Mouse (Mus musculus): ENCODE measurements around the gene Aoc3. TPM values are rescaled to one million over a fixed set of nuclear protein-coding genes. Genes with fewer than 3 reads are reported as not detected.
A peak's percentile ranks its signal among the peaks of the same experiment; 100 is the strongest.
"Not testable (repeated sequence)": the region's sequence is repeated elsewhere in the genome, so short reads cannot be mapped to it uniquely, and the experiment has no call there.

The Aoc3 gene
- polyA plus RNA-seq, 1 experiment from 2014 or later = 1.4 TPM

GRCm38 (mm10) chr11:101328941-101329635 is 1.3 kb upstream of the Aoc3 start:
- Histone ChIP-seq H3K27ac (replicated peaks in 1 of 2; ENCODE audit: control insufficient read depth in 1 of 2, insufficient read depth in 1 of 2, low read depth in 2 of 2, low read length in 2 of 2) (peak overlapping the region; percentile 9 to 35; a peak in 1 of 4 replicates), H3K4me2 (ENCODE audit: low read length) (no peak overlapping the region), H3K36me3 (ENCODE audit: control insufficient read depth, insufficient read depth, low read length) (peaks cover 19% of the 10 kb centered on the region), H3K4me1 (ENCODE audit: control insufficient read depth in 2 of 2, insufficient read depth in 2 of 2, low read length in 2 of 2) (peaks cover 7 to 12% of the 10 kb centered on the region in 2 experiments), H3K9ac (ENCODE audit: low read length) (no peak overlapping the region), H3K27me3 (ENCODE audit: control insufficient read depth, insufficient read depth, low read length) (no peaks in the 10 kb centered on the region), H3K4me3 (ENCODE audit: control insufficient read depth in 1 of 2, insufficient read depth in 1 of 2, low read depth in 1 of 2, low read length in 2 of 2) (no peak overlapping the region), H3K9me3 (ENCODE audit: control insufficient read depth, low read length) (no peaks in the 10 kb centered on the region)
- 58% methylated on average over 6 of the region's 6 CpGs for WGBS
- no peak for ATAC-seq (ENCODE audit: insufficient number of reproducible peaks, insufficient read depth, low FRiP score, low read depth)

- not testable (repeated sequence) for H3K9ac ChIP-seq (ENCODE audit: low read length); H3K9me3 ChIP-seq (ENCODE audit: control insufficient read depth, low read length); ATAC-seq (ENCODE audit: insufficient number of reproducible peaks, insufficient read depth, low FRiP score, low read depth); H3K36me3 ChIP-seq (ENCODE audit: control insufficient read depth, insufficient read depth, low read length); H3K4me2 ChIP-seq (ENCODE audit: low read length); H3K27me3 ChIP-seq (ENCODE audit: control insufficient read depth, insufficient read depth, low read length); H3K4me3 ChIP-seq (ENCODE audit: control insufficient read depth in 1 of 2, insufficient read depth in 1 of 2, low read depth in 1 of 2, low read length in 2 of 2)
- 59% methylated on average over 6 of the region's 6 CpGs for WGBS
- H3K4me1 ChIP-seq (ENCODE audit: control insufficient read depth in 2 of 2, insufficient read depth in 2 of 2, low read length in 2 of 2) = peaks cover 7 to 12% of the 10 kb centered on the region in 2 experiments
- H3K27ac ChIP-seq (replicated peaks in 1 of 2; ENCODE audit: control insufficient read depth in 1 of 2, insufficient read depth in 1 of 2, low read depth in 2 of 2, low read length in 2 of 2) = peak overlapping the region; percentile 10; a peak in 1 of 4 replicates
Measured at GRCm38 (mm10) chr11:101330961-101331360, 556 bp downstream of the Aoc3 start.

GRCm38 (mm10) chr11:101332537-101332936 is 2.1 kb downstream of the Aoc3 start:
- ATAC-seq (ENCODE audit: insufficient number of reproducible peaks, insufficient read depth, low FRiP score, low read depth) = no peak
- Histone ChIP-seq H3K9ac (ENCODE audit: low read length) (no peak overlapping the region), H3K27ac (replicated peaks in 1 of 2; ENCODE audit: control insufficient read depth in 1 of 2, insufficient read depth in 1 of 2, low read depth in 2 of 2, low read length in 2 of 2) (no peak overlapping the region), H3K9me3 (ENCODE audit: control insufficient read depth, low read length) (no peaks in the 10 kb centered on the region), H3K4me3 (ENCODE audit: control insufficient read depth in 1 of 2, insufficient read depth in 1 of 2, low read depth in 1 of 2, low read length in 2 of 2) (no peak overlapping the region), H3K4me1 (ENCODE audit: control insufficient read depth in 2 of 2, insufficient read depth in 2 of 2, low read length in 2 of 2) (peaks cover 11 to 14% of the 10 kb centered on the region in 2 experiments), H3K27me3 (ENCODE audit: control insufficient read depth, insufficient read depth, low read length) (no peaks in the 10 kb centered on the region), H3K4me2 (ENCODE audit: low read length) (0 out of 2 replicates have a peak overlapping the region, but pooled peaks have one; percentile 17), H3K36me3 (ENCODE audit: control insufficient read depth, insufficient read depth, low read length) (no peaks in the 10 kb centered on the region)
- 62% methylated on average over 3 of the region's 3 CpGs for WGBS

- H3K4me1 ChIP-seq (ENCODE audit: control insufficient read depth in 2 of 2, insufficient read depth in 2 of 2, low read length in 2 of 2) = peaks cover 10% of the 10 kb centered on the region in 2 experiments
- H3K4me3 ChIP-seq (ENCODE audit: control insufficient read depth in 1 of 2, insufficient read depth in 1 of 2, low read depth in 1 of 2, low read length in 2 of 2) = no peak overlapping the region
- no peaks in the 10 kb centered on the region for H3K36me3 ChIP-seq (ENCODE audit: control insufficient read depth, insufficient read depth, low read length)
- 53% methylated on average over 10 of the region's 10 CpGs for WGBS
- H3K9me3 ChIP-seq (ENCODE audit: control insufficient read depth, low read length) = no peaks in the 10 kb centered on the region
- no peak overlapping the region for H3K27ac ChIP-seq (replicated peaks in 1 of 2; ENCODE audit: control insufficient read depth in 1 of 2, insufficient read depth in 1 of 2, low read depth in 2 of 2, low read length in 2 of 2)
- peak overlapping the region; percentile 12; the same call in 1 of the 2 replicates for H3K4me2 ChIP-seq (ENCODE audit: low read length)
- no peak for ATAC-seq (ENCODE audit: insufficient number of reproducible peaks, insufficient read depth, low FRiP score, low read depth)
- H3K27me3 ChIP-seq (ENCODE audit: control insufficient read depth, insufficient read depth, low read length) = no peaks in the 10 kb centered on the region
- no peak overlapping the region for H3K9ac ChIP-seq (ENCODE audit: low read length)
Measured at GRCm38 (mm10) chr11:101334023-101334422, 3.6 kb downstream of the Aoc3 start.

GRCm38 (mm10) chr11:101334516-101334915 is 4.1 kb downstream of the Aoc3 start:
- no peak for ATAC-seq (ENCODE audit: insufficient number of reproducible peaks, insufficient read depth, low FRiP score, low read depth)
- H3K4me2 ChIP-seq (ENCODE audit: low read length) = no peak overlapping the region

GRCm38 (mm10) chr11:101335685-101336084 is 5.3 kb downstream of the Aoc3 start:
- Histone ChIP-seq H3K27me3 (ENCODE audit: control insufficient read depth, insufficient read depth, low read length) (no peaks in the 10 kb centered on the region), H3K27ac (replicated peaks in 1 of 2; ENCODE audit: control insufficient read depth in 1 of 2, insufficient read depth in 1 of 2, low read depth in 2 of 2, low read length in 2 of 2) (no peak overlapping the region), H3K36me3 (ENCODE audit: control insufficient read depth, insufficient read depth, low read length) (no peaks in the 10 kb centered on the region), H3K4me3 (ENCODE audit: control insufficient read depth in 1 of 2, insufficient read depth in 1 of 2, low read depth in 1 of 2, low read length in 2 of 2) (no peak overlapping the region), H3K4me2 (ENCODE audit: low read length) (no peak overlapping the region), H3K9ac (ENCODE audit: low read length) (no peak overlapping the region), H3K9me3 (ENCODE audit: control insufficient read depth, low read length) (no peaks in the 10 kb centered on the region), H3K4me1 (ENCODE audit: control insufficient read depth in 2 of 2, insufficient read depth in 2 of 2, low read length in 2 of 2) (peaks cover 7% of the 10 kb centered on the region in 2 experiments; a peak in 3 of 4 replicates)
- no peak for ATAC-seq (ENCODE audit: insufficient number of reproducible peaks, insufficient read depth, low FRiP score, low read depth)
- 78% methylated on average over 9 of the region's 9 CpGs for WGBS

More at GRCm38 (mm10) chr11:101334516-101334915, 4.1 kb downstream of the Aoc3 start:
- H3K4me3 ChIP-seq (ENCODE audit: control insufficient read depth in 1 of 2, insufficient read depth in 1 of 2, low read depth in 1 of 2, low read length in 2 of 2) = no peak overlapping the region
- no peak overlapping the region for H3K9ac ChIP-seq (ENCODE audit: low read length)
- H3K27me3 ChIP-seq (ENCODE audit: control insufficient read depth, insufficient read depth, low read length) = no peaks in the 10 kb centered on the region
- 14% methylated on average over 6 of the region's 6 CpGs for WGBS
- no peaks in the 10 kb centered on the region for H3K9me3 ChIP-seq (ENCODE audit: control insufficient read depth, low read length)
- H3K36me3 ChIP-seq (ENCODE audit: control insufficient read depth, insufficient read depth, low read length) = no peaks in the 10 kb centered on the region
- H3K27ac ChIP-seq (replicated peaks in 1 of 2; ENCODE audit: control insufficient read depth in 1 of 2, insufficient read depth in 1 of 2, low read depth in 2 of 2, low read length in 2 of 2) = no peak overlapping the region
- peaks cover 7% of the 10 kb centered on the region in 2 experiments; a peak in 3 of 4 replicates for H3K4me1 ChIP-seq (ENCODE audit: control insufficient read depth in 2 of 2, insufficient read depth in 2 of 2, low read length in 2 of 2)

GRCm38 (mm10) chr11:101338123-101338760 is 7.8 kb downstream of the Aoc3 start:
- peak; percentile 72; the same call in 1 of the 2 replicates for ATAC-seq (ENCODE audit: insufficient number of reproducible peaks, insufficient read depth, low FRiP score, low read depth)
- no peaks in the 10 kb centered on the region for H3K9me3 ChIP-seq (ENCODE audit: control insufficient read depth, low read length)
- H3K4me1 ChIP-seq (ENCODE audit: control insufficient read depth in 2 of 2, insufficient read depth in 2 of 2, low read length in 2 of 2) = peaks cover 7% of the 10 kb centered on the region in 2 experiments; a peak in 3 of 4 replicates
- peak overlapping the region; percentile 55 for H3K4me2 ChIP-seq (ENCODE audit: low read length)
- no peaks in the 10 kb centered on the region for H3K36me3 ChIP-seq (ENCODE audit: control insufficient read depth, insufficient read depth, low read length)
- H3K27me3 ChIP-seq (ENCODE audit: control insufficient read depth, insufficient read depth, low read length) = no peaks in the 10 kb centered on the region
- peak overlapping the region; percentile 34 to 49; a peak in 3 of 4 replicates for H3K27ac ChIP-seq (replicated peaks in 1 of 2; ENCODE audit: control insufficient read depth in 1 of 2, insufficient read depth in 1 of 2, low read depth in 2 of 2, low read length in 2 of 2)
- peak overlapping the region; percentile 21; a peak in 3 of 4 replicates for H3K4me3 ChIP-seq (ENCODE audit: control insufficient read depth in 1 of 2, insufficient read depth in 1 of 2, low read depth in 1 of 2, low read length in 2 of 2)
- peak overlapping the region; percentile 47; the same call in 1 of the 2 replicates for H3K9ac ChIP-seq (ENCODE audit: low read length)
- WGBS = under 1% methylated on average over 9 of the region's 9 CpGs

Measured in heart, embryonic 14.5 days (tissue).